Mouse (Mus musculus) CH12F3 (cell line): Measurements from ENCODE around the gene Ms4a18.

ENCODE experiments used
- in situ Hi-C: fragments of 300-500 bp; cut with MboI; formaldehyde crosslinking; loops from 2 replicates; pipeline ENCODE4 v1.14.3; 2020; ENCODE audit warnings: low sequenced_read_pairs

Gene Ms4a18

DNA sequence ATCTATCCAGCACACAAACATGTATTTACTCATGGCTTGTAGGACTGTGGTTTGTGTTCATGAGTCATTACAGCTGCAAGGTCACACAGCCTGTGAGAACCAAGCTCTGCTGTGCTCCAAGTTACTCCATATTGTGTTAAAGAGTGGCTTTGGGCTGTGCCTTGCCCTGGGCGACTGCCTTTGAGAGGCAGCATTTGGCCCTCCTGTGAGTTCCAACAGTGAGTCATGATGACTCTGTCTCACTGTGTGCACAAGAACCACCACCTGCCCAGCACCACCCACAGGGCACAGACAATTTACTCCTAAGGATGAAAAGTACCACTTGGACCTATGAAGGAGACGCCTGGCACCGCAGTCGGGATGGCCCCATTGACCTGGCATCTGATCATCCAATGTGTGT lies 31.9 kb downstream of the Ms4a18 start:
- in situ Hi-C loops = no loop called here

DNA sequence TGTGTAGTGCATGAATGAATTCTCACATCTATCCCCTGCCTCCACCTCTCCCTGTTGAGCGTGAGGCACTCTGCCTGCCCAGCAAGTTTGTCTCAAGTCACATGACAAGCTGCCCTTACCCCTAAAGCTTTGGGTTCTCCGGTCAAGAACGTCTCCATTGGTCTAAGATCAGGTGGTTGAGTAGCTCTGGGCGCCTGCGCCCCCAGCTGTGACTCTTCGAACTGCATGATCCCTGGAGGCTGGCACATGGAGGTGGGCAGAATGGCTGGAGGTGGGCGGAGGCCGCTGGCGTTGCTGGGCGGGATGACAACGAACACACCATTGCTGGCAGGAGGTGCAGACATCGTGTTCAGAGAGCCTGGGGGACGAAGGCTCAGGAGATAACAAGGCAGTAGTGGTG lies 33.3 kb downstream of the Ms4a18 start:
- in situ Hi-C loops = no loop called here

DNA sequence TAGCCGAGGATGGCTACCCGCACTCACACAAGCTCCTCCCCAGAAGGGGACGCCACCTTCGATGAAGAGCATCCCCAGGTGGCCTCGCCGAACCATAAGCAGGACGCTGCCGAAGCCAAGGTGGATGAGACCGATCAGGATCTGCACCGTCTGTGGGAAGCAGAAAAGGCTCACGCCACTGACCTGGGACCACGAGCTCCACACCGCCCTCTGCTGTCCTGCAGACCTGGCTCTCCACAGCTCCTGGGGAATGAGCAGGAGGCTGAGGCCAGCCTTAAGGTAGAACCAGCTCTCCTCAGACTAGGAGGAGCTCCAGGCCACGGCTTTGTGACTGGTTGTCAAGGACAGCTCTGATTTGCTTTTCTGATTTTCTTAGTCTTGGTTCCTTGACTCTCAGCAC lies 34.7 kb downstream of the Ms4a18 start:
- in situ Hi-C loops = no loop called here

DNA sequence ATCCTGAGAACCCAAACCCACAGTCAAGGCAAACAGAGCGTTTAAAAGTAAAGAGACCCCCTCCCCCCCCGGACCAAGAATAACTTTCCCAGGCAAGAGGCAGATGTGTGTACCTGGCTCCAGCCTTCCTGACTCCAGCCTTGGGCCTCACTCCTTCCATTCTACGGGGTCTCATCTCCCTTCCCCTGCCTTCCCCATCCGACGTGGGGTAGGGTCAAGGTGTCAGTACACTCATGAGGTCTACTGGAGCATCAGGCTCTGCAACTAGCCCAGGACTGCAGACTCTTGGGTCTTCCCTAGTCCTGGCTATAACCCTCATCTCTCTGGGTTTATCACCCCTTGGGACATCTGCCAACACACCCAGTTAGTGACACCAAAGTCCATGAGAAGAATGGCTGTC lies 37.6 kb downstream of the Ms4a18 start:
- in situ Hi-C loops = no loop called here

DNA sequence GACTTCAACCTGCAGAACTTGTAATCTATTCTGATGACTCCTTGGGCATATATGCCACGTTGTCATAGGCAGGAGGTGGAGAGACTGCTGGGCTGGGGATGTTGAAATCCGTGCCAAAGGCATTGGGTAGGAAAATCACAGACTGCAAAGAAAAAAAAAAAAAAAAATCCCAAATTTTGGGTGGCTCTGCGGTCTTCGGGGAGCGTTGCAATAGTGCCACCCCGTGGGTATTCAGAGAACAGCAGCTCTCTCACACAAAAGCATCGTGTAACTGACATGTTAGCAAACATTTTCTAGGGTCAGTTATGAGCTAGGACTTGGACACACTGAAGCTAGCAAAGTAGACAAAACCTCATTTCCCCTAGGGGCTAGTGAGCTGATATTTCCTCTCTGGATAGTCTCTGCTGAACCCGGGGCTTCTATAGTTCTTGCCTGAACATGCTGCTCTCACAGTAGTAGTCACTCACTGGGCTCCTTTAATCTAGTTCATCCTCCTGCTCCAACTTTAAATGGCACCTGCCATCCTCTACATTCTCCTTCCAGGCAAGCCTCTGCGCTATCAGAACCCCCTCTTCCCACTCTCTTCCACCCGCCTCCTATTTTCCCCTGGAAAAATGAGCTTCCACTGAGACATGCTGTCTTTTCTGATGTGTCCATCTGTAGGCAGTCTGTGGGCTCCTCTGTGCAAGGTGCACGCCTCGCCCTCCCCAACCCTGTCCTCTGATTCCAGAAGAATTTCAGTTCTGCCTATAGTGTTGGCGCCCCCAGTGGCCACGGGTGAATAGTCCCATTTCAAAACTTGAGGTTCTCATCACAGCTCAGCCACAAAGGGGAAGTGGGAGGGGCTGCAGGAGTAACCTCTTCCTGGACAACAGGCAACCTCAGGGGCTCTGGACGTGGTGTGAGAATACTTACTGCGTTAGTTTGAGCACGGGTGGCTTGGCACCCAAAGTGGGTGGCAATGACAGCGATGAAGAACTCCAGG lies 38.4 kb downstream of the Ms4a18 start:
- in situ Hi-C loops = no loop called here

DNA sequence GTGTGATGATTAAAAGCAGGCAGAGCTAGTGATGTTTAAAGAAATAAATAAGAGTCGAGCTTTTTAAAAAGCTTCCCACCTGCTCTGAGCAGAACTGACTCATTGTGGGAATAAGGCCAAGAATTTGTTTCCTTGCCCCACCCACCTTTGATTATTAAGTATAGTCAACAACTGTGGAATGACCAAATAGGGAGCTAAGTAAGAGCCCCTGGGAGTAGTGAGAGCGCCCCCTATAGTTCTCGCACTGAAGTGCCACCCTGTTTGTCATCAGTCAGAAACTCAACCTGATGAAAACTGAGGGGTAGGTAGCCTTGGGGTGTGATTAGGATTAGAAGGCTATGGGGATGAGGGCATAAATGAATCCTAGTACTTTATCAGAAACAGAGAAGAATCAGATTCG lies 41.5 kb downstream of the Ms4a18 start:
- in situ Hi-C loops = no loop called here

DNA sequence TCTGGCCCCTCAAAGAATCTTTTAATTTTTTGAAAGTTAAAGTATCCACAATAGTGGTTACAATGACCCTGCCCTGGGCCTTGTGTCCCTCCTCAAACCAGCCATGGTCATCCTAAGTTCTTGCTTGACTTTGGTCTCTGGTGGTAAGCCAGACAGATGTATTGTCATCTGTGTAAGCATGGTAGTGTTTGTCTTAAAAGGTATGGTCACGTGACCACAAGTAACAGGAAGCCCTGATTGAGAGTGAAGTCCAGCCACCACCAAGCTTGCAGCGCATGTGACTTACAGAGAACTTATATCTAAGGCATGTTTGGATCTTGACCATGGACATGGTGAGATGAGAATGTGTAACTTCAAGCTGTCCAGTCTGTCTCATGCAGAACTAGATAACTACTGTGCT lies 42.6 kb downstream of the Ms4a18 start:
- in situ Hi-C loops = no loop called here

DNA sequence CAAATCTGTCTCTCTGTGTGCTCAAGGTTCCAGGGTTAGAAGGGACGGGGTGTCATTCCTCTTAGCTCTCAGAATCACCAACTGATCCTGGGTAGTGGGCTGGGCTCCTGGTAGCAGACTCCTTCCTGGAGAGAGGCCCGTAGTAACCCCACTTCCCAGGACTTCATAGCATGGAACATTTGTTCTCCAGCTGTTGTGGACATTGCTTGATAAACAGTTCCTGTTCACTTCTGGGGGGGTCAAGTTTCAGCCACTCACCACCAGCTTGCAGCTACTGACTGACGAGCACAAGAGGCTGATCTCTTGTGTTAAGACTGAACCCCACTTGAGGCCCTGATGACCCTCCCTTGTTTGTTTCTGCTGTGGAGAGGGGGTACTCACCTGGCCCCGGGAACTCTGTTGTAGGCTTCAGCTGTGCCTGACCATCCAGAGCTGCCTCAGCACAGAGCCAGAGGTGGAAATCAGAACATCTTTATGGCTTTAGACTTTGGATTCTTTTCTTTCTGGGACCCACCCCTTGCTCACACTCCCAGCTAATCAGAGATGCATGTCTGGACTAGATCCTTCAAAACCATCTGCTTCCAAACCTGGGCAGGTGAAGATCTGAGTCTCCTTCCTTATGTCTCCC lies 43.5 kb downstream of the Ms4a18 start, which contains the start of gene Ms4a10:
TSS of gene Ms4a10 (minus strand) at position 433 of the 628 bp plus-strand sequence.
- in situ Hi-C loops = no loop called here

DNA sequence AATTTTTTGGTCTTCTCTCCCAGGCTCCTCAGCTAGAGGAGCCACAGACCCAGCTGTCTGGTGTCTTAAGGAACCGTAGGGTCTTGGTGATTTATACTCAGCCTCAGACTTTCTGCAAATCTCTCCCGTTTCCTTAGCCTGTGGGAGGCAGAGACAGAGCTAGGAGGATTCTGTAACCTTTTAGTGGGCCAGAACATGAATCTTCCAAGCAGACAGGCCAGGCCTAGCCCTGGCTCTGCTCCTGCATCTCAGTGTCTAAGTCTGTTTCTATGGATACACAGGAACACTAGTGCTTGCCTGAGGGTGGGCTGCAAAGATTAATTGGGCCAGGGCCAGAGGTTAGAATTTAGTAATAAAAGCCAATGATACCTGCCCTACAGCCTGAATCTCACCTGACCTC lies 44.6 kb downstream of the Ms4a18 start:
- in situ Hi-C loops = no loop called here

DNA sequence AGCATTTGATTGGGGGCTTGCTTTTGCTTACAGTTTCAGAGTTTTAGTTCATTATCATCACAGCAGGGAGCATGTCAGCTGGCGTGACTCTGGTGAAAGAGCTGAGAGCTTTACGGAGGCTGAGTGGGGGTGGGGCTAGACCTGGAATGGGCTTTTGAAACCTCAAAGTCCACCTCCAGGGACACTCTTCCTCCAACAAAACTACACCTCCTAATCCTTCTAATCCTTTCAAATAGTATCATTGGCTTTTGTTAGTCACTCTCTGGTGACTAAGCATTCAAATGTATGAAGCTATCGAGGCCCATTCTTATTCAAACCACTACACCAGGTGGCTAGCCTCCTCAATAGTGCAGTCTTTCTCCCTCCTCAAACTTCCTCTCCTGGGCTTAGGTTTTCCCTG lies 45.2 kb downstream of the Ms4a18 start:
- in situ Hi-C loops = no loop called here

DNA sequence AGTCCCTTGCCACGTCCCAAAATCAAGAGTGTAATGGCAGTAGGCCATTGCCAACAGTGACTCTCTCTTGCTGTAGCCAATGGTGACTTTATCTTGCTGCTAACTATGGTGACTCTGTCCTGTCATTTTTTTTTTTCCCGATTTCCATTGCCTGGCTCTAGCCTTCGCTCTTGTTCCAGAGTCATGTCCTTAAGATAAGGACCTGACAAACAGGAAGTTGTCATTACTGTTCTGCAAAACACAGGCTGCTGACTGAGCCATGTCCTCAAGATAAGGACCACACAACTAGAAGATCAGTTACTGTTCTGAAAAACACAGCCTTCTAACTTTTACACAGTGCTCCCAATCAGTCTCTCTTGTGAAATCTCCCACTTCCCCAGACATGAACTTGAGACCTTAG lies 47.4 kb downstream of the Ms4a18 start:
- in situ Hi-C loops = no loop called here

DNA sequence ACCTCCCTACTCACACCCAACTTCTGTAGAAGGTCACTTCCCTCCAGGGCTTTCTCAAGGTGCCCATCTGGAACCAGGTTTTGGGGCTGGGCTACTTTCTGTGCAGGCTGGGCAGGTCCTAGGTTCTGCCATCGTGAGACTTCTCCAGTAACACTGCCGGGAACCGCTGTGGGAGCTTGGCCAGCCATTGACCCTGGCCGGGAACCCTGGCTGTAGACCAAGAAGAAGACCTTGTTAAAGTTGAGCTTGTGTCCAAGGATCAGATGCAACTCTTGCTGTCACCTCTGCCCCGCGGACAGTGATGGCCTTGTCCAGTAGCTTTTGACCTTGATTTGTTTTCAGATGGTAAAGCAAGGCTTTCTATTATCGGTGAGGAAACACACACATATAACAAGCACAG lies 49.3 kb downstream of the Ms4a18 start:
- in situ Hi-C loops = loop anchor here (10.0 kb wide), 1 partner anchor 304 kb away; no protein-coding TSS in a partner anchor

DNA sequence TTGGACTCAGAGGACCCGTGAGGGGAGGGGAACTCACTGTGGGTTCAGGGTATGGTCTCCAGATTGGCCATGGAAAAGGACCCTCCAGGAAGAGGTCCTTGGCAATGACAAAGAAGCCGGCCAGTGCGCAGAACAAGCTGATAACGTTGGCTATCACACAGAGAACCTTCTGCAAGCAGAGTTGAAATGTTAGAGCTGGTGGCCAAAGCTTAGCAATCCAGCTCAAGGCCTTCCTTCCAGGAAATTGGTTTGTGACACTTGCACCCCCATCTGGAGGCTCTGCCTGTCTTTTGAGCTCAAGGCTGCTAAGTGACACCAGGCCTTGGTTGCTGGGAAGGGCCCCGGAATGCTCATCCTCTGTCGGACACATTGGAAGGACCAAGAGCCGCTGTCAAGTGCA lies 52.1 kb downstream of the Ms4a18 start:
- in situ Hi-C loops = loop anchor here (10.0 kb wide), 1 partner anchor 301 kb away; no protein-coding TSS in a partner anchor

DNA sequence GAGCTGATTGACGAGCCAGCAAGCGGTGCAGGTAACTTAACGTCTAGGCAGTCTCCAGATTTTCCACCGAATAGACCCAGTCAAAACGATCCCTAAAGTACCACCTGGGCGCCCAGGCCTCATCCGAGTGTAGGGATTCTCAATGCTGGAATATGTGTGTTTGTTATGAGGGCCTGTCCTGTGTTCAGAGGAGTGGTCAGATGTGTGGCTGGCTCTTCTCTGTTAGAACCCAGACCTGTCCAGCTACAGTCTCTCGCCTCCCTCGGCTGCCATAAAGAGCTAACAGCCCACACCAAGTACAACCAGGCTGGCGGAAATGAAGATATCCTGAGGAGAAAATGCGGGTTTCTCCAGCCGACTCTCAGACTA lies 57.9 kb downstream of the Ms4a18 start:
- in situ Hi-C loops = loop anchor here (10.0 kb wide), 1 partner anchor 295 kb away; no protein-coding TSS in a partner anchor

DNA sequence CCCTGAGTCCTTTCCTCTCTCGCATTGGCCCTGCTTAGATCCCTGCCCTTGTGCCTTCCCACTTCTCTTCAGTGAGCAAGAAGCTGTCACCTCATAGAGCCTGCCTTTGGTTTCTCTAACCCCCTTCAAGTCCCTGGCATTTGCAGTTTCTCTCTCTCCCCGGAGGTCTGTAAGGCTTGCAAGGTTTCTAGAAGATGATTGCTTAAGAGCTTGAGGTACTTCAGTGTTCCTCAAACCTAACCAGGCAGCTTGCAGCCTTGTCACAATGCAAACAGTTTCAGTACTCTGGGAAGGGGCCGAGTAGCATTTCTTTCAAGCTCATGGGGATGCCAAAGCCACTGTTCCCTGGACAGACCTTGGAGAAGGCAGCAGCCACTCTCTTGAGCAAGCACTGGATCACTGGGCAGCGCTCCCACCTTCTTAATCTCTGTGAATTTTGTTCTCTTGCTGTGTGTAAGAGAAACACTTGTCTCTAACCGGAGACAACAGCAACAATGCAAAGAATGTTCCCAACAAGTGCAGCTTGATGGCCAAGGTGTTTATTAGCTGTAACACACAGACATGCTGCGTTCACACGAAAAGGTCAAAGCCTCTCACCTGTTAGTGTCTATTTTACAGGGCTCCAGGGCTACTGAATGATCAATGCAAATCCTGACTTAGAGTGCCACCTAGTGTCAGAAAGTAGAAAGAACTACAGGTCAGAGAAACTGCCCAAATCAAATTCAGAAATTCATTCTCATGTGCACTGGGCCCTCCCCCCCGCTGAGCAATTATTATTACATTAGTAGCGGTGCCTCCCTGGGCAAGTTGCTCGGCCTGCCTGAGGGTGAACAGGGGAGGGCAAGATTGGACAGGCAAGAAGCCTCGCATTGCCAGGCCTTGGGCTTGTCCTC lies 58.5 kb downstream of the Ms4a18 start:
- in situ Hi-C loops = no loop called here

DNA sequence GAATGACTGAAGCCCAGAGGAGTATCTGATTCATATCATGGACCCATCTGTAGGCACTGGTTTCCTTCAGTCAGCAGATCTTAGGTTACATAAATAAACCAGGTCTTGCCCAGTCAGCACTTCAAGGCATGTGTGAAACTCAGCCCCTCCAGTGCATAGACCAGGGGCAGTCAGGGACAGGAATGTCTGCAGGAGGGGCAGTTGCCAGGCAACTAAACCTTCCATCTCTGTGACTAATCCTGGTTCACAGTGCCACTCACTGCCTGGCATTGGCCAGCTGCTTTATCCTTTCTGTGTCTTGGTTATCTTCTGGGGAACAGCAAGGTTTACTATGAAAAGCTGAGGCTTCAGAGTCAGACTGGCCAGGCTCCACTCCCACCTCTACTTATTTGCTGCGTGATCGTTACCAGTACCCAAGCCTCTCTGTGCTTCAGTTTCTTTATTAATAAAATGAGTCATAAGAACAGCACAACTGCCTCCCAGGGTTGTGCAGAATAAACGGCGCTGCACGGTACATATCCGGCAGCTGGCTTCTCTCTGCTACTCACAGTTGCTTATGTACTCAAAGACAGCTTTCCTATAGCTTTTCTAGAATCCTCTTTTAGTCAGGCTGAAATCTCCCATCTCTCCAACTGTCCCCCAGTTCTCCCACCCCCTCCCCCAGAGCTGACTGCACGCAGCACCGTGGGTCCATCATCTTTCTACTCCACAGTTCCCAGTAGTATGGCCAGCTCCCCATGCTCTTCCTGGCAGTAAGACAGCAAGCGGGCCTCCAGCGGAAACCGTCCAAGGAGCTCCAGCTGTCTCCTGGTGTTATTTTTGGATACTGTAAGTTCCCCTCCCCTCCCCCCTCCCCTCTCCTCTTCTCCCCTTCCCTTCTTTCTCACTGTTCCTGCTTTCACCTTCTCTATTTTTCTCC lies 65.6 kb downstream of the Ms4a18 start:
- in situ Hi-C loops = loop anchor here (5.0 kb wide), 1 partner anchor 40 kb away; no protein-coding TSS in a partner anchor

DNA sequence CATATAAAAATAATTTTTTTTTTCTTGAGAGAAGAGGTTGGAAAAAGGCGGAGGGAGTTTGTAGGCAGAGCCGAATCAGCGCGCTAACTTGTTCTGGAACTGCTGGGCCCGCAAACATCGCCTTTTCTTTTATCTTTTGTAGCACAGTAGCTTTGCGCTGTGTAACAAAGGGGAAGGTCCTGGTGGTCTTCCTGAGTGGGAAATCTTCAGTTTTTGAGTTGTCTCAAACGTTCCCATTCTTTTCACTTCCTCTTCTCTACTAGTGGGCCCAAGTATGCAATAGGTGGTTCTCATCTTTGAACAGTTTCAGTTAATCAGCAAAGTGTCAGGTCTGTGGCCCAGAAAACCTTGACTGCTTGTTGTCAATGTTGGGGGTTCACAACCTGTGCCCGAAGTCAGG lies 68.3 kb downstream of the Ms4a18 start:
- in situ Hi-C loops = no loop called here

DNA sequence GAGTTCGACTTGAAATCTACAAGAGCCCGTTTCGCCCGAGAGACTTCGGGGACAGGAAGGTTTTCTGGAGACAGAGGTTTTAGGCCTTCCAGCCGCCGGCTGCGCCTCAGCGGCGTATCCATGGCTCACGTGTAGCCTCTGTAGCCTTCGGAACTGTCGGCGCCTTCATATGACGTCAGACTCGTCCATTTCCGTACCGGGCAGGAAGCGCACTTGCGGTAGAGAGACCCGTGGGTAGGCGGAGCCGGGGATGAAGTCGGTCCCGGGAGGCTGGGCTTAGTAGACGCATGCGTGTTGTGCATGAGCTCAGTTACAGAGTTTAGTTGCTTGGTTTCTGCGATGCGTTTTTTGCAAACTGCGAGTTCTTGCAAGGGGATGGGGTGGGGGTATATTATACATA lies 68.7 kb downstream of the Ms4a18 start, which contains the start of gene Ccdc86:
TSS of gene Ccdc86 (minus strand) at position 155 of the 400 bp plus-strand sequence.
- in situ Hi-C loops = no loop called here

DNA sequence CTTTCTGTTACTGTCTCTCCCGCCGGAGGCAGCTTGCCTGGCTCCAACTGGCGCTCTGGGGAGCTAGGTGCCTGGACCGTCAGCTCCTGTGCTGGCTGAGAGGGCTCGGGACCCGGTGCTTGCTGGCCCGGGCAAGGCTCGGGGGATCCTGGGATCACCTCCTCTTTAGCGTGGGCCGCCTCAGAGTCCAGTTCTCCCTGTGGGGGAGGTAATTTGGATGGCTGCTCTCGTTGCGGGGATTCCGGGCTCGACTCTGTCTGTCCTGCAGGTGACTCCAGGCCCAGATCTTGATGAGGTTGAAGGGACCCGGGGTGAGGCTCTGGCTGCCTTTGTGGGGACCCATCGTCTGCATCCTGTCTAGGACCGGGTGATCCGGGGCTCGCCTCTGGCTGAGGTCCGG lies 69.4 kb downstream of the Ms4a18 start:
- in situ Hi-C loops = no loop called here

DNA sequence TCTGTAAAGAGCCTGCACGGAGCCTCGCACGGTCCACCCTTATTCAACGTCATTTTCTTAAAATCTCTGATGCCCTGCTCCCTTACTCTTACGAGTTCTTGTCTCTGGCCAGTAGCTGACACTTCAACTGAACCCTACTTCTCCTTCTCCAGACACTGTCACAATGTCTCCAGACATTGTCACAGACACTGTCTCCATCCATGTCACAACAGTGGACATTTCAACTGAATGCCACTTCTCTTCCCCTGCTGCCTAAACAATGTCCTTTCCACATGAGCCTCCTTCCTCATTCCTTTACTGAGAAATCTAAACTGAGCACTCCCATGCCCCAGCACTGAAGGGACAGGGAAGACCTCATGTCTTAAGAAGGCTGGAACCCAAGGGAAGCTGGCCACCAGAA lies 70.6 kb downstream of the Ms4a18 start:
- in situ Hi-C loops = no loop called here
